In the genomic region with DNA sequence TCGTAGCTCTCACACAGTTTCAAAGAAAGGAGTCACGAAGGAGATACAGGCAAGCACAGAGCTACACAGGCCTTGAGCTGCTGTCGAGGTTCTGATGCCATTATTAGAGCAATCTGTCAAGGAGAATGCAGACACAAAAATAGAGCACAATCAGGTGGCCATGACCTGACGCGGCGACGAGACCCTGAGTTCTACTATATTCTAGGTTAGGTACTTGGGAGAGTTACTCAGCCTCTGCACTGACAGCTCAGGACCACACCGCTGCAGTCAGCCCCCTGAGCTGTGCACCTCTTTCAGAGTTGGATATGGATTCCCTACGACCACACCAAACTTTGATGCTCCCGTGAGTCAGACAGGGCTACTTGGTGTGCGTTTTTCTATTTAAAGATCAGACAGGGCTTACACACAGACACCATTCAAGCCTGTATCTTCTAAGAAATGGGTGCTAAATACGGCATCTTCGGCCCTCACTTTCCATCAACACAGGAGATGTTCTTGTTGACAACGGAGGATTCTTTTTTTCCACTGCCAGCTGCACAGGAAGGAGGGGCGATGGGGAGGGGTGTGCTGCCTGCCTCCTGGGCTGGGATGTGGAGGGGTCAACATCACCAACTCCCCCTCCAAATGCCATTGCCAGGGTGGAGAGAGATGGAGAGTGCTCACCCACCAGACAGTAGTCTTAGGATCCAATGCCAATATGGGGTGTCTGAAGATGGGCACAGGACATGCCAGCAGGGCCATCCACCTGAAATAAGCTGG, we compare ENCODE assay signal across 9 mouse cellular contexts.
DNase-seq lines count a peak whose midpoint lies in the region; ATAC-seq and TF ChIP-seq lines count a peak whose summit lies in the region.
"Had no signal": no experiment of that assay in that cellular context is flagged by ENCODE, and none has a peak within 500 bp of the region (broad histone marks: within the 10 kb centered on the region; RNA-seq: fewer than 3 reads in every experiment).

No protein-coding gene starts in this region.

- H3K27me3 ChIP-seq in heart, embryonic 11.5 days (ENCODE audit: control insufficient read depth, insufficient read depth, low read length): no peaks in the 10 kb centered on the region; the same call in 1 of the 2 replicates
- H3K27me3 ChIP-seq in hindbrain, embryonic 13.5 days: no peaks in the 10 kb centered on the region
- no peaks in the 10 kb centered on the region for H3K27me3 ChIP-seq in neural tube, embryonic 14.5 days (ENCODE audit: control insufficient read depth, insufficient read depth, low read length)
- H3K27me3 ChIP-seq in kidney, embryonic 16.5 days (ENCODE audit: insufficient read depth, low read length): no peaks in the 10 kb centered on the region

- ATAC-seq in heart, embryonic 11.5 days (replicated peaks; ENCODE audit: insufficient number of reproducible peaks, low FRiP score, low TSS enrichment): no peak
- ATAC-seq in hindbrain, embryonic 13.5 days (ENCODE audit: low FRiP score): no peak
- no peak for ATAC-seq in neural tube, embryonic 14.5 days (ENCODE audit: low read depth)
- no peak for ATAC-seq in kidney, embryonic 16.5 days (ENCODE audit: low FRiP score, low TSS enrichment)

- intact Hi-C loops in heart, postnatal 10 days (cut with DNase I): no loop called here
- intact Hi-C loops in gastrocnemius, postnatal 36 days (cut with DNase I): no loop called here

- H3K9me3 ChIP-seq in heart, embryonic 11.5 days (replicated peaks; ENCODE audit: control insufficient read depth, low read length): no peaks in the 10 kb centered on the region
- no peaks in the 10 kb centered on the region for H3K9me3 ChIP-seq in hindbrain, embryonic 13.5 days
- no peaks in the 10 kb centered on the region for H3K9me3 ChIP-seq in neural tube, embryonic 14.5 days (ENCODE audit: control insufficient read depth, low read length)
- no peaks in the 10 kb centered on the region for H3K9me3 ChIP-seq in kidney, embryonic 16.5 days (ENCODE audit: low read length)

- no peak overlapping the region for H3K4me3 ChIP-seq in heart, embryonic 11.5 days (ENCODE audit: low read depth, low read length)
- H3K4me3 ChIP-seq in cortical plate, adult 2 months (ENCODE audit: insufficient read depth, low read length): peak overlapping the region; percentile 77
- H3K4me3 ChIP-seq in hindbrain, embryonic 13.5 days: peak overlapping the region; percentile 33
- H3K4me3 ChIP-seq in neural tube, embryonic 14.5 days (ENCODE audit: low read depth, low read length): peak overlapping the region; percentile 28; the same call in 1 of the 2 replicates
- H3K4me3 ChIP-seq in kidney, embryonic 16.5 days (ENCODE audit: low read length): no peak overlapping the region
- H3K4me3 ChIP-seq: myocyte had no signal

- H3K9ac ChIP-seq in heart, embryonic 11.5 days (ENCODE audit: low read depth, low read length): peak overlapping the region; percentile 54; the same call in 1 of the 2 replicates
- peak overlapping the region; percentile 61 for H3K9ac ChIP-seq in hindbrain, embryonic 13.5 days
- peak overlapping the region; percentile 41; the same call in 1 of the 2 replicates for H3K9ac ChIP-seq in neural tube, embryonic 14.5 days (replicated peaks; ENCODE audit: low read depth, low read length)
- no peak overlapping the region for H3K9ac ChIP-seq in kidney, embryonic 16.5 days (replicated peaks; ENCODE audit: low read length)

- H3K36me3 ChIP-seq in heart, embryonic 11.5 days (ENCODE audit: control insufficient read depth, insufficient read depth, low read length): no peaks in the 10 kb centered on the region
- H3K36me3 ChIP-seq in hindbrain, embryonic 13.5 days: no peaks in the 10 kb centered on the region
- H3K36me3 ChIP-seq in neural tube, embryonic 14.5 days (ENCODE audit: control insufficient read depth, insufficient read depth, low read length): no peaks in the 10 kb centered on the region
- no peaks in the 10 kb centered on the region for H3K36me3 ChIP-seq in kidney, embryonic 16.5 days (ENCODE audit: insufficient read depth, low read length)

- peak overlapping the region; percentile 53 for H3K4me2 ChIP-seq in heart, embryonic 11.5 days
- peak overlapping the region; percentile 59 for H3K4me2 ChIP-seq in hindbrain, embryonic 13.5 days
- peak overlapping the region; percentile 56 for H3K4me2 ChIP-seq in neural tube, embryonic 14.5 days (ENCODE audit: low read depth, low read length)
- no peak overlapping the region for H3K4me2 ChIP-seq in kidney, embryonic 16.5 days (replicated peaks; ENCODE audit: low read depth, low read length)

- H3K4me1 ChIP-seq in heart, embryonic 11.5 days (ENCODE audit: control insufficient read depth, insufficient read depth, low read length): peaks cover 66% of the 10 kb centered on the region
- peaks cover 15% of the 10 kb centered on the region for H3K4me1 ChIP-seq in cortical plate, adult 2 months (ENCODE audit: control insufficient read depth, insufficient read depth, low read length)
- H3K4me1 ChIP-seq in hindbrain, embryonic 13.5 days (replicated peaks): peaks cover 60% of the 10 kb centered on the region
- peaks cover 48% of the 10 kb centered on the region for H3K4me1 ChIP-seq in neural tube, embryonic 14.5 days (ENCODE audit: control insufficient read depth, insufficient read depth, low read length)
- peaks cover 16% of the 10 kb centered on the region for H3K4me1 ChIP-seq in kidney, embryonic 16.5 days (ENCODE audit: insufficient read depth, low read length)

- no peak for TF ChIP-seq CTCF in cortical plate, adult 2 months (IDR thresholded peaks at IDR 0.05; ENCODE audit: extremely low read depth, insufficient read depth, low read length)

- DNase-seq in heart, postnatal 10 days: no peak
- no peak for DNase-seq in MN1 (ENCODE audit: low spot score)
- no peak for DNase-seq in gastrocnemius, postnatal 36 days

- H3K27ac ChIP-seq in heart, embryonic 11.5 days (ENCODE audit: low read depth, low read length): peak overlapping the region; percentile 89
- H3K27ac ChIP-seq in cortical plate, adult 2 months (ENCODE audit: insufficient read depth, low read length): peak overlapping the region; percentile 83
- H3K27ac ChIP-seq in hindbrain, embryonic 13.5 days: peak overlapping the region; percentile 92
- peak overlapping the region; percentile 85; the same call in 1 of the 2 replicates for H3K27ac ChIP-seq in neural tube, embryonic 14.5 days (ENCODE audit: low read depth, low read length)
- no peak overlapping the region for H3K27ac ChIP-seq in kidney, embryonic 16.5 days (ENCODE audit: low read length)

- TF ChIP-seq POLR2A in cortical plate, adult 2 months (IDR thresholded peaks at IDR 0.05; ENCODE audit: extremely low read depth, insufficient read depth, low read length): no peak

- WGBS in heart, embryonic 11.5 days (ENCODE audit: insufficient replicate concordance): 38% methylated on average over 15 of the region's 15 CpGs
- WGBS in hindbrain, embryonic 13.5 days: 47% methylated on average over 15 of the region's 15 CpGs
- WGBS in neural tube, embryonic 14.5 days: 52% methylated on average over 15 of the region's 15 CpGs
- 73% methylated on average over 15 of the region's 15 CpGs for WGBS in kidney, embryonic 16.5 days

Comparison
In these comparisons a context has a peak if more than half of its experiments do, and no peak if none do; other contexts are left out.
1. H3K4me3 ChIP-seq: peak in cortical plate, adult 2 months (single experiment), hindbrain, embryonic 13.5 days (single experiment) and neural tube, embryonic 14.5 days (single experiment); none in heart, embryonic 11.5 days (single experiment) and kidney, embryonic 16.5 days (single experiment).